Mouse (Mus musculus) CH12.LX (cell line): ENCODE measurements around the gene Cspg4. TPM values are rescaled to one million over a fixed set of nuclear protein-coding genes. Genes with fewer than 3 reads are reported as not detected.

ENCODE experiments used
- DNase-seq: peaks from one replicate; pipeline ENCODE4 v3.0.0-alpha.2; 2013; ENCODE audit errors: extremely low read depth
- H3K27ac ChIP-seq: 2 replicates; pipeline ENCODE4 v1.5.1; 2012; ENCODE audit warnings: low read depth, mild to moderate bottlenecking, control low read depth, moderate library complexity; ENCODE audit not compliant: insufficient read depth
- H3K27me3 ChIP-seq: replicated peaks from 2 replicates; pipeline ENCODE3; 2012; ENCODE audit warnings: inconsistent platforms
- H3K36me3 ChIP-seq, 2 experiments: replicated peaks in 1 of 2; 2 replicates each; pipeline versions ENCODE3 to v1.6.1; 2012; ENCODE audit warnings: inconsistent platforms in 1 of 2, low read length in 1 of 2, mild to moderate bottlenecking in 1 of 2, mixed read lengths in 1 of 2, moderate library complexity in 1 of 2; ENCODE audit not compliant: control insufficient read depth in 1 of 2, insufficient read depth in 1 of 2
- H3K4me1 ChIP-seq, 2 experiments: 2 replicates each; pipeline ENCODE4 v1.6.1; 2012; ENCODE audit warnings: inconsistent platforms in 1 of 2, moderate library complexity in 1 of 2; ENCODE audit not compliant: insufficient read depth in 2 of 2, control insufficient read depth in 1 of 2
- H3K4me2 ChIP-seq: 2 replicates; pipeline ENCODE4 v1.6.1; 2012; ENCODE audit warnings: low read depth, mild to moderate bottlenecking, control low read depth; ENCODE audit not compliant: poor library complexity, insufficient read depth, severe bottlenecking
- H3K4me3 ChIP-seq, 3 experiments: fragments of 150-350 bp in 1 of 3; sonication (generic) in 1 of 3; replicated peaks in 1 of 3; 2 replicates each; pipeline versions ENCODE3 to v1.5.1; 2011 to 2012; ENCODE audit warnings: low read depth in 2 of 3, low read length in 2 of 3, mild to moderate bottlenecking in 2 of 3, moderate library complexity in 2 of 3, control low read depth in 1 of 3, improper control_type of control experiment in 1 of 3, inconsistent platforms in 1 of 3, mixed read lengths in 1 of 3; ENCODE audit not compliant: poor library complexity in 1 of 3
- H3K79me2 ChIP-seq: replicated peaks from 2 replicates; pipeline ENCODE4 v1.6.1; 2012; ENCODE audit warnings: mild to moderate bottlenecking, moderate library complexity; ENCODE audit not compliant: control insufficient read depth, poor library complexity, insufficient read depth, severe bottlenecking; ENCODE audit errors: extremely low read depth
- H3K9ac ChIP-seq: 2 replicates; pipeline ENCODE4 v1.6.1; 2012; ENCODE audit warnings: low read depth, mild to moderate bottlenecking, control low read depth, moderate library complexity; ENCODE audit not compliant: insufficient read depth
- H3K9me3 ChIP-seq: replicated peaks from 2 replicates; pipeline ENCODE3; 2012; ENCODE audit warnings: low read length, inconsistent platforms, mixed read lengths
- BHLHE40 ChIP-seq: IDR thresholded peaks from 2 replicates; pipeline ENCODE4 v1.6.1; 2011; ENCODE audit warnings: mild to moderate bottlenecking, low read depth, low read length, improper control_type of control experiment
- CHD2 ChIP-seq: IDR thresholded peaks from 2 replicates; pipeline ENCODE4 v1.6.1; 2011; ENCODE audit warnings: low read length, improper control_type of control experiment
- CTCF ChIP-seq, 2 experiments: IDR thresholded peaks in 1 of 2; conservative IDR thresholded peaks in 1 of 2; 2 replicates each; pipeline ENCODE4 v1.5.1; 2011 to 2012; ENCODE audit warnings: low read depth in 2 of 2, low read length in 2 of 2, improper control_type of control experiment in 1 of 2, inconsistent platforms in 1 of 2, mild to moderate bottlenecking in 1 of 2, moderate library complexity in 1 of 2
- ELF1 ChIP-seq: IDR thresholded peaks from 2 replicates; pipeline ENCODE4 v1.6.1; 2014; ENCODE audit warnings: low read depth, mild to moderate bottlenecking, inconsistent platforms, low read length, improper control_type of control experiment
- EP300 ChIP-seq: IDR thresholded peaks from 2 replicates; pipeline ENCODE4 v1.6.1; 2011; ENCODE audit warnings: low read length, improper control_type of control experiment
- HCFC1 ChIP-seq: IDR thresholded peaks from 2 replicates; pipeline ENCODE4 v1.6.1; 2012; ENCODE audit warnings: low read depth, mild to moderate bottlenecking, inconsistent platforms, low read length, improper control_type of control experiment
- IRF4 ChIP-seq: IDR thresholded peaks from 2 replicates; pipeline ENCODE4 v1.6.1; 2014; ENCODE audit warnings: low read depth, mild to moderate bottlenecking, inconsistent platforms, low read length, improper control_type of control experiment
- JUND ChIP-seq: conservative IDR thresholded peaks from 2 replicates; pipeline ENCODE4 v1.6.1; 2011; ENCODE audit warnings: low read depth, low read length, improper control_type of control experiment
- MAX ChIP-seq: IDR thresholded peaks from 2 replicates; pipeline ENCODE4 v1.6.1; 2011; ENCODE audit warnings: low read length, improper control_type of control experiment
- MAZ ChIP-seq: IDR thresholded peaks from 2 replicates; pipeline ENCODE4 v1.6.1; 2012; ENCODE audit warnings: low read depth, mild to moderate bottlenecking, inconsistent platforms, low read length, improper control_type of control experiment, moderate library complexity
- MEF2A ChIP-seq: IDR thresholded peaks from 2 replicates; pipeline ENCODE4 v1.6.1; 2014; ENCODE audit warnings: low read depth, mild to moderate bottlenecking, inconsistent platforms, low read length, improper control_type of control experiment, borderline replicate concordance
- MXI1 ChIP-seq: IDR thresholded peaks from 2 replicates; pipeline ENCODE4 v1.6.1; 2011; ENCODE audit warnings: mild to moderate bottlenecking, low read depth, low read length, improper control_type of control experiment
- NELFE ChIP-seq: IDR thresholded peaks from 2 replicates; pipeline ENCODE4 v1.6.1; 2011; ENCODE audit warnings: low read depth, low read length, improper control_type of control experiment
- PAX5 ChIP-seq: IDR thresholded peaks from 2 replicates; pipeline ENCODE4 v1.6.1; 2012; ENCODE audit warnings: low read length, inconsistent platforms, mixed read lengths
- POLR2A ChIP-seq: IDR thresholded peaks from 2 replicates; pipeline ENCODE4 v1.6.1; 2011; ENCODE audit warnings: low read depth, mild to moderate bottlenecking, improper control_type of control experiment, low read length
- RAD21 ChIP-seq: IDR thresholded peaks from 2 replicates; pipeline ENCODE4 v1.6.1; 2011; ENCODE audit warnings: low read depth, mild to moderate bottlenecking, low read length, improper control_type of control experiment, moderate library complexity
- dilution Hi-C: fragments of 300-500 bp; cut with MboI; formaldehyde crosslinking; loops from 2 replicates; pipeline ENCODE4 v1.14.3; 2020; ENCODE audit warnings: low sequenced_read_pairs; ENCODE audit not compliant: extremely low pct_unique_long_range_greater_than_20kb, extremely low pct_ligation_motif_present
- in situ Hi-C: fragments of 300-500 bp; cut with MboI; formaldehyde crosslinking; loops from 3 replicates; pipeline ENCODE4 v1.14.3; 2019; ENCODE audit warnings: low sequenced_read_pairs, low pct_ligation_motif_present, low pct_unique_long_range_greater_than_20kb, mixed read lengths
- polyA plus RNA-seq: library from polyadenylated mRNA; unstranded; fragments of >175 nt; gene quantifications from 2 replicates; pipeline ENCODE4 v1.2.1, GENCODE M21; 2012; ENCODE audit warnings: low read depth; ENCODE audit not compliant: insufficient read length
- total RNA-seq, 2 experiments: library from RNA; depleted of rRNA; stranded (reverse); fragments of 300-350 nt in 1 of 2; fragments of >200 nt in 1 of 2; gene quantifications; 2 replicates each; pipeline ENCODE4 v1.2.3; 2012 to 2014

The Cspg4 gene
- total and polyA plus RNA-seq, 3 experiments, result 0.06 to 0.08 TPM; not detected in 1

- H3K4me3 ChIP-seq, result no peak overlapping the region
- H3K4me1 ChIP-seq, result peaks cover 2 to 20% of the 10 kb centered on the region in 2 experiments; a peak in 3 of 4 replicates
- H3K27me3 ChIP-seq, result peaks cover 75% of the 10 kb centered on the region
- no peaks in the 10 kb centered on the region for H3K79me2 ChIP-seq
- no peak overlapping the region for H3K9ac ChIP-seq
- TF ChIP-seq MAZ (no peak), MEF2A (no peak), CHD2 (no peak), EP300 (no peak), JUND (no peak), HCFC1 (no peak), NELFE (no peak), CTCF (conservative IDR thresholded peaks at IDR 0.05 in 1 of 2, IDR thresholded peaks at IDR 0.05 in 1 of 2; ENCODE audit: low read depth in 2 of 2, low read length in 2 of 2) (no peak), MXI1 (no peak), RAD21 (no peak), ELF1 (no peak), IRF4 (no peak), MAX (no peak), POLR2A (no peak)
- H3K36me3 ChIP-seq, result no peaks in the 10 kb centered on the region
- no peak for DNase-seq
- H3K27ac ChIP-seq, result no peak overlapping the region
- H3K4me2 ChIP-seq, result no peak overlapping the region
- dilution Hi-C loops (no loop called here), in situ Hi-C loops (no loop called here)
- no peaks in the 10 kb centered on the region for H3K9me3 ChIP-seq
Observed at GRCm38 (mm10) chr9:56828841-56829240, 36.0 kb upstream of the Cspg4 start.

- H3K4me1 ChIP-seq, result peaks cover 2 to 13% of the 10 kb centered on the region in 2 experiments; a peak in 3 of 4 replicates
- no peak overlapping the region for H3K4me3 ChIP-seq
- no peak overlapping the region for H3K9ac ChIP-seq
- dilution Hi-C loops (no loop called here), in situ Hi-C loops (no loop called here)
- H3K79me2 ChIP-seq, result no peaks in the 10 kb centered on the region
- DNase-seq, result no peak
- H3K27ac ChIP-seq, result no peak overlapping the region
- no peak overlapping the region for H3K4me2 ChIP-seq
- TF ChIP-seq BHLHE40 (peak; percentile 61), POLR2A (no peak)
- no peaks in the 10 kb centered on the region for H3K36me3 ChIP-seq
- H3K9me3 ChIP-seq, result no peaks in the 10 kb centered on the region
- H3K27me3 ChIP-seq, result peaks cover 73% of the 10 kb centered on the region
Observed at GRCm38 (mm10) chr9:56830162-56830561, 34.7 kb upstream of the Cspg4 start.

- Histone ChIP-seq H3K4me3 (no peak overlapping the region), H3K9me3 (no peaks in the 10 kb centered on the region), H3K27ac (no peak overlapping the region), H3K4me1 (peaks cover 2 to 10% of the 10 kb centered on the region in 2 experiments; a peak in 3 of 4 replicates), H3K36me3 (no peaks in the 10 kb centered on the region), H3K79me2 (no peaks in the 10 kb centered on the region), H3K4me2 (no peak overlapping the region), H3K27me3 (peaks cover 77% of the 10 kb centered on the region), H3K9ac (no peak overlapping the region)
- TF ChIP-seq CTCF (conservative IDR thresholded peaks at IDR 0.05 in 1 of 2, IDR thresholded peaks at IDR 0.05 in 1 of 2; ENCODE audit: low read depth in 2 of 2, low read length in 2 of 2) (0 out of 4 replicates have a peak, but pooled peaks of 1 of the 2 experiments have one; percentile 8), HCFC1 (no peak), PAX5 (no peak)
- dilution Hi-C loops, result no loop called here
- DNase-seq, result no peak
- in situ Hi-C loops, result no loop called here
Observed at GRCm38 (mm10) chr9:56831904-56832303, 32.9 kb upstream of the Cspg4 start.
